Comparison of ENCODE assay signal across 9 mouse cellular contexts in the genomic region with DNA sequence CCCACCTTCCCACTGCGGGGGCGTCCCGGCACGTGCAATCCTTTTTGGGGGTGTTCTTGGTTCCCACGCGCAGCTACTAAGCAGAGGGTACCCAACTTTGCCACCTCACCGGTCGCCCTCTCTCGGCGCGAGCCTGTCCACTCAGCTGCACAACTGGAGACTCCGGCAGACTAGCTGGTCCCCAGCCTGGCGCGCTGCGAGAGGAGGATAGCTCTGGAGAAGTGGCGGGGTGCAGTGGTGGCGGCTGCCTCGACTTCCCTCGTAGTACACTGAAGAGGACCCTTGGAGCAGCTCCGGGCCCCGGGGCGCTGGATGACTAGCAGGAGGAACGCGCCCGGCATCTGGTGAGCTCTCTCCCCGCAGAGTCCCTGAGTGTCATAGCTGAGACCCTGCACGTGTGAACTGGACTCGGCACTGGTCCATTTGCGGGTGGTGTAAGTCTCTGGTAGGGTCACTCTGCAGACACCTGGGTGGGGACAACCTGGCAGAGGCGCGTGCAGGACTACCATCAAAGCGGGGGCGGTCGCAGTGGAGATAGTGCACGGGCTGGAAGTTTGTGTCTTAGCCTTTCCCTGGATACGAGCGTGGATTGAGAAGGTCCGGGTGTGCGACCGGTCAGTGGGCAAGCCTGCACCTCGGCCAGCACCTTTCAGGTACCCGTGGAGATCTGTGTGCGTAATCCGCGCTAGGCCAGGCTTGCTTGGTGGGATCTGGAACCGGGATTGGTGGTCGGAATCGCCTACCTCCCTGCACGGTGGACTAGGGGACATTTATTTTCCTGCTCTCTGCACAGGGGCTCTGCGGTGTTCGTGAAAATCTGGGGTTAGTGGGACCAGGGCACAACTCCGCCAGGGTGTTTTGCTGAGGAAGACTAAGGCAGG. TPM values are rescaled to one million over a fixed set of nuclear protein-coding genes. Genes with fewer than 3 reads are reported as not detected.
DNase-seq lines count a peak whose midpoint lies in the region; ATAC-seq and TF ChIP-seq lines count a peak whose summit lies in the region.
"Had no signal": no experiment of that assay in that cellular context is flagged by ENCODE, and none has a peak within 500 bp of the region (broad histone marks: within the 10 kb centered on the region; RNA-seq: fewer than 3 reads in every experiment).

No protein-coding gene starts in this region.

- TF ChIP-seq CTCF in spleen, adult 2 months (IDR thresholded peaks at IDR 0.05; ENCODE audit: extremely low read depth, insufficient read depth, insufficient read length, insufficient replicate concordance) = no peak
- no peak for TF ChIP-seq CTCF in cerebellum, adult 2 months (IDR thresholded peaks at IDR 0.05; ENCODE audit: borderline replicate concordance, insufficient read depth, low read depth, low read length)
- peak; percentile 38 for TF ChIP-seq CTCF in forebrain, postnatal 0 days (IDR thresholded peaks at IDR 0.05; ENCODE audit: low read depth)

- no peaks in the 10 kb centered on the region for H3K36me3 ChIP-seq in spleen, adult 2 months (ENCODE audit: control insufficient read depth, insufficient read depth, low read length)
- no peaks in the 10 kb centered on the region for H3K36me3 ChIP-seq in forebrain, postnatal 0 days (ENCODE audit: insufficient read depth)
- H3K36me3 ChIP-seq in intestine, embryonic 14.5 days (ENCODE audit: control insufficient read depth, insufficient read depth, low read length) = peaks cover 13% of the 10 kb centered on the region
- H3K36me3 ChIP-seq in liver, embryonic 12.5 days = no peaks in the 10 kb centered on the region
- no peaks in the 10 kb centered on the region for H3K36me3 ChIP-seq in neural tube, embryonic 15.5 days

- ATAC-seq in forebrain, postnatal 0 days = peak; percentile 51
- peak; percentile 69 for ATAC-seq in intestine, embryonic 14.5 days (replicated peaks; ENCODE audit: low FRiP score, low TSS enrichment, low read depth)
- peak; percentile 61 for ATAC-seq in liver, embryonic 12.5 days
- ATAC-seq in neural tube, embryonic 15.5 days (ENCODE audit: low FRiP score) = peak; percentile 80

- no peaks in the 10 kb centered on the region for H3K4me1 ChIP-seq in spleen, adult 2 months (ENCODE audit: control insufficient read depth, insufficient read depth, insufficient read length)
- no peaks in the 10 kb centered on the region for H3K4me1 ChIP-seq in cerebellum, adult 2 months (ENCODE audit: control insufficient read depth, insufficient read depth, low read length)
- 0 out of 2 replicates have a peak, but pooled peaks cover 14% of the 10 kb centered on the region for H3K4me1 ChIP-seq in forebrain, postnatal 0 days (ENCODE audit: insufficient read depth)
- H3K4me1 ChIP-seq in intestine, embryonic 14.5 days (replicated peaks; ENCODE audit: control insufficient read depth, insufficient read depth, low read length) = peaks cover 18% of the 10 kb centered on the region
- peaks cover 12% of the 10 kb centered on the region for H3K4me1 ChIP-seq in liver, embryonic 12.5 days
- peaks cover 30% of the 10 kb centered on the region for H3K4me1 ChIP-seq in neural tube, embryonic 15.5 days

- peak overlapping the region; percentile 57 for H3K4me3 ChIP-seq in spleen, adult 2 months (ENCODE audit: extremely low read depth, insufficient read depth, insufficient read length)
- H3K4me3 ChIP-seq in cerebellum, adult 2 months (replicated peaks; ENCODE audit: insufficient read depth, low read depth, low read length) = peak overlapping the region; percentile 70
- peak overlapping the region; percentile 44 for H3K4me3 ChIP-seq in forebrain, postnatal 0 days (ENCODE audit: low read depth, low read length)
- peak overlapping the region; percentile 71 for H3K4me3 ChIP-seq in intestine, embryonic 14.5 days (ENCODE audit: low read depth, low read length)
- peak overlapping the region; percentile 54 for H3K4me3 ChIP-seq in liver, embryonic 12.5 days
- peak overlapping the region; percentile 66 for H3K4me3 ChIP-seq in neural tube, embryonic 15.5 days (replicated peaks)

- H3K27ac ChIP-seq in spleen, adult 2 months (ENCODE audit: insufficient read depth, low read length) = peak overlapping the region; percentile 44; the same call in 1 of the 2 replicates
- no peak overlapping the region; the same call in 1 of the 2 replicates for H3K27ac ChIP-seq in cerebellum, adult 2 months (ENCODE audit: insufficient read depth, low read length)
- no peak overlapping the region for H3K27ac ChIP-seq in forebrain, postnatal 0 days (ENCODE audit: low read depth, low read length)
- H3K27ac ChIP-seq in intestine, embryonic 14.5 days (ENCODE audit: low read depth) = peak overlapping the region; percentile 65
- 0 out of 2 replicates have a peak overlapping the region, but pooled peaks have one; percentile 20 for H3K27ac ChIP-seq in liver, embryonic 12.5 days
- peak overlapping the region; percentile 54 for H3K27ac ChIP-seq in neural tube, embryonic 15.5 days (replicated peaks)
- H3K27ac ChIP-seq: macrophage had no signal

- peak overlapping the region; percentile 100 for H3K4me2 ChIP-seq in forebrain, postnatal 0 days (ENCODE audit: low read depth)
- peak overlapping the region; percentile 89 for H3K4me2 ChIP-seq in intestine, embryonic 14.5 days (ENCODE audit: low read length)
- peak overlapping the region; percentile 83 for H3K4me2 ChIP-seq in liver, embryonic 12.5 days
- peak overlapping the region; percentile 100 for H3K4me2 ChIP-seq in neural tube, embryonic 15.5 days

- peak in 1 of 2 experiments; percentile 9 for DNase-seq in spleen, adult 2 months (ENCODE audit: low read depth in 1 of 2, low spot score in 2 of 2)
- DNase-seq in spleen, postnatal 36 days (ENCODE audit: low spot score in 2 of 2) = no peak
- DNase-seq in cerebellum, adult 2 months = peak; percentile 52 to 67
- peak; percentile 55 for DNase-seq in forebrain, postnatal 0 days
- peak; percentile 86 for DNase-seq in intestine, embryonic 14.5 days (ENCODE audit: low spot score)
- no peak for DNase-seq in c-Kit-positive CD71-positive TER-119-positive erythroid progenitor cells, embryonic 14.5 days (ENCODE audit: low spot score)

- no peak for TF ChIP-seq POLR2A in spleen, adult 2 months (IDR thresholded peaks at IDR 0.05; ENCODE audit: low read depth, low read length)
- no peak for TF ChIP-seq POLR2A in cerebellum, adult 2 months (IDR thresholded peaks at IDR 0.05; ENCODE audit: borderline replicate concordance, insufficient read depth, low read length)

- H3K9ac ChIP-seq in forebrain, postnatal 0 days = peak overlapping the region; percentile 49
- peak overlapping the region; percentile 69 for H3K9ac ChIP-seq in intestine, embryonic 14.5 days (ENCODE audit: low read length)
- peak overlapping the region; percentile 31; the same call in 1 of the 2 replicates for H3K9ac ChIP-seq in liver, embryonic 12.5 days
- H3K9ac ChIP-seq in neural tube, embryonic 15.5 days (replicated peaks) = peak overlapping the region; percentile 64

- H3K27me3 ChIP-seq in spleen, adult 2 months (ENCODE audit: control insufficient read depth, insufficient read depth, low read length) = peaks cover 4% of the 10 kb centered on the region
- no peaks in the 10 kb centered on the region for H3K27me3 ChIP-seq in cerebellum, adult 2 months (ENCODE audit: control insufficient read depth, insufficient read depth, low read length)
- H3K27me3 ChIP-seq in forebrain, postnatal 0 days (ENCODE audit: insufficient read depth, low read length) = no peaks in the 10 kb centered on the region; the same call in 1 of the 2 replicates
- H3K27me3 ChIP-seq in intestine, embryonic 14.5 days (replicated peaks; ENCODE audit: control insufficient read depth, insufficient read depth, low read length) = no peaks in the 10 kb centered on the region
- H3K27me3 ChIP-seq in liver, embryonic 12.5 days (replicated peaks) = peaks cover 39% of the 10 kb centered on the region
- H3K27me3 ChIP-seq in neural tube, embryonic 15.5 days (replicated peaks) = no peaks in the 10 kb centered on the region

- H3K9me3 ChIP-seq in forebrain, postnatal 0 days (ENCODE audit: low read length) = no peaks in the 10 kb centered on the region
- no peaks in the 10 kb centered on the region for H3K9me3 ChIP-seq in intestine, embryonic 14.5 days (ENCODE audit: control insufficient read depth, low read length)
- no peaks in the 10 kb centered on the region for H3K9me3 ChIP-seq in liver, embryonic 12.5 days (replicated peaks)
- H3K9me3 ChIP-seq in neural tube, embryonic 15.5 days (replicated peaks) = no peaks in the 10 kb centered on the region

- 3% methylated on average over 52 of the region's 52 CpGs for WGBS in spleen, adult 2 months
- WGBS in cerebellum, adult 2 months = under 1% methylated on average over 52 of the region's 52 CpGs
- WGBS in forebrain, postnatal 0 days = under 1% methylated on average over 52 of the region's 52 CpGs
- 1% methylated on average over 52 of the region's 52 CpGs for WGBS in intestine, embryonic 14.5 days
- under 1% methylated on average over 52 of the region's 52 CpGs for WGBS in liver, embryonic 12.5 days (ENCODE audit: insufficient replicate concordance)
- WGBS in neural tube, embryonic 15.5 days = under 1% methylated on average over 52 of the region's 52 CpGs

RNA-seq across cellular contexts. Expression of a gene that starts 0.6 kb away (rescaled TPM):
- 5.4 and 8.2 TPM in 2 replicates for polyA plus RNA-seq in spleen, adult 2 months (2012; rRNA removed)
- 11.1 and 11.3 TPM in 2 replicates for polyA plus RNA-seq in cerebellum, adult 2 months (2012; rRNA removed)
- total RNA-seq in forebrain, postnatal 0 days (2014; rRNA removed) = 12.2 and 21.5 TPM in 2 replicates
- polyA plus RNA-seq in forebrain, postnatal 0 days (2015; fragmentation: Nextera tagmentation; extraction: Ambion mirVana) = 3.7 and 7.6 TPM in 2 replicates
- polyA plus RNA-seq in intestine, embryonic 14.5 days (2014; fragmentation: Nextera tagmentation; extraction: Ambion mirVana) = 24.8 and 24.9 TPM in 2 replicates
- polyA plus RNA-seq in liver, embryonic 12.5 days (2016; fragmentation: Nextera tagmentation; extraction: Ambion mirVana) = 0.86 and 1.4 TPM in 2 replicates
- 12.9 and 14.0 TPM in 2 replicates for polyA plus RNA-seq in neural tube, embryonic 15.5 days (2015; fragmentation: Nextera tagmentation; extraction: Ambion mirVana)
- polyA plus RNA-seq: macrophage had no signal

Comparison
In these comparisons a context has a peak if more than half of its experiments do, and no peak if none do; other contexts are left out.
1. DNase-seq: peak in cerebellum, adult 2 months (2 of 2), forebrain, postnatal 0 days (single experiment) and intestine, embryonic 14.5 days (single experiment); none in spleen, postnatal 36 days (0 of 2) and c-Kit-positive CD71-positive TER-119-positive erythroid progenitor cells, embryonic 14.5 days (single experiment).
2. H3K27ac ChIP-seq: peak in spleen, adult 2 months (single experiment), intestine, embryonic 14.5 days (single experiment), liver, embryonic 12.5 days (single experiment) and neural tube, embryonic 15.5 days (single experiment); none in cerebellum, adult 2 months (single experiment) and forebrain, postnatal 0 days (single experiment).
3. Peak in every context shown above with its lines, with median percentiles within 50 percentile points of each other: H3K4me3 ChIP-seq, ATAC-seq, H3K4me2 ChIP-seq and H3K9ac ChIP-seq.